Mouse (Mus musculus): ENCODE measurements around the gene Csmd2. TPM values are rescaled to one million over a fixed set of nuclear protein-coding genes. Genes with fewer than 3 reads are reported as not detected.

Csmd2 gene
- polyA plus RNA-seq, 1 experiment from 2014 or later, result 0.09 TPM

DNA sequence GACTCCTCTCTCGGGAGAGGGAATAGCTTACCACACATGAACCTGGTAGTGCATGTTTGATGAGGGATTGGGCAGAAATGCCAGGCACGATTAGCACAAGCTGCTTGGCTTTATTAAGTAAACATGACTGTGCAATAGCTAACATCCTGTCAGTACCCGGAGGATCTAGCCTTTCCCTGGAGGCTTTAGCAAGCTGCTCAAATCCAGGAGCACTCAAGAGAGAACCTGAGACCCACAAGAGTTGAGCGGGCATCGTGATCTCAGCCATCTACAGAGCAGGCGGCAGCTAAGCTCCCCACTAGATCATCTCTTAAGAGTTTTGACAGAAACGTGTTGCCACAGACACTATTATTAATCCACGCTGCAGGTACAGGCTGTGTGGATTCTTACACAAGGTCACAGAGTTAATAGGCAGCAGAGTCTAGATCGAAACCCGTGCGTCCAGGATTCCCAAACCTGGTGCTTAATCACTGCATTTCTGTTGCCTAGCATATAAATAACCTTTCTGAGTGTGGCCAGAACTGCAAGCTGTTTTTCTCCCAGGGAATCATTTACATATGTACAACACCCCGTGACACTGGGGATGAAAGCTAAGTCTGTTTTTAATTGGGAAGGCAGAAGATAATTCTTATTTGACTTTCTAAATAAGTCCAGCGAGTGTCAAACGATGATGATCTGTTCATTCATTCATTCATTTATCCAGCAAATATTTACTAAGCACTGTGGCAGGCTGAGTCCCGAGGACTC is 458.0 kb downstream of the Csmd2 start:
- ATAC-seq (ENCODE audit: low read depth), result peak; percentile 41
- no peaks in the 10 kb centered on the region for H3K36me3 ChIP-seq (ENCODE audit: control insufficient read depth, insufficient read depth, low read length)
- WGBS, result 43% methylated on average over 15 of the region's 15 CpGs
- peaks cover 6% of the 10 kb centered on the region for H3K4me1 ChIP-seq (replicated peaks; ENCODE audit: control insufficient read depth, insufficient read depth, low read length)
- H3K27ac ChIP-seq (ENCODE audit: low read length), result no peak overlapping the region
- H3K9ac ChIP-seq (ENCODE audit: low read length), result no peak overlapping the region
- H3K4me3 ChIP-seq (ENCODE audit: low read length), result no peak overlapping the region
- no peaks in the 10 kb centered on the region for H3K9me3 ChIP-seq (ENCODE audit: control insufficient read depth, low read length)
- H3K4me2 ChIP-seq (ENCODE audit: low read depth, low read length), result no peak overlapping the region
- H3K27me3 ChIP-seq (ENCODE audit: control insufficient read depth, insufficient read depth, low read depth, low read length), result no peaks in the 10 kb centered on the region

- no peak overlapping the region for H3K4me2 ChIP-seq (ENCODE audit: low read depth, low read length)
- H3K4me3 ChIP-seq (ENCODE audit: low read length), result no peak overlapping the region
- no peaks in the 10 kb centered on the region for H3K9me3 ChIP-seq (ENCODE audit: control insufficient read depth, low read length)
- H3K27me3 ChIP-seq (ENCODE audit: control insufficient read depth, insufficient read depth, low read depth, low read length), result no peaks in the 10 kb centered on the region
- H3K36me3 ChIP-seq (ENCODE audit: control insufficient read depth, insufficient read depth, low read length), result no peaks in the 10 kb centered on the region
- WGBS, result 66% methylated on average over 12 of the region's 12 CpGs
- no peak overlapping the region for H3K9ac ChIP-seq (ENCODE audit: low read length)
- no peak overlapping the region for H3K27ac ChIP-seq (ENCODE audit: low read length)
- no peak for ATAC-seq (ENCODE audit: low read depth)
- peaks cover 15% of the 10 kb centered on the region for H3K4me1 ChIP-seq (replicated peaks; ENCODE audit: control insufficient read depth, insufficient read depth, low read length)
Observed at GRCm38 (mm10) chr4:128448831-128449431, 461.3 kb downstream of the Csmd2 start.

GRCm38 (mm10) chr4:128450137-128450536 is 462.5 kb downstream of the Csmd2 start:
- ATAC-seq (ENCODE audit: low read depth), result no peak
- H3K4me1 ChIP-seq (replicated peaks; ENCODE audit: control insufficient read depth, insufficient read depth, low read length), result peaks cover 15% of the 10 kb centered on the region
- H3K9me3 ChIP-seq (ENCODE audit: control insufficient read depth, low read length), result no peaks in the 10 kb centered on the region
- no peak overlapping the region for H3K27ac ChIP-seq (ENCODE audit: low read length)
- H3K4me3 ChIP-seq (ENCODE audit: low read length), result no peak overlapping the region
- no peak overlapping the region for H3K4me2 ChIP-seq (ENCODE audit: low read depth, low read length)
- H3K9ac ChIP-seq (ENCODE audit: low read length), result no peak overlapping the region
- H3K27me3 ChIP-seq (ENCODE audit: control insufficient read depth, insufficient read depth, low read depth, low read length), result no peaks in the 10 kb centered on the region
- WGBS, result 75% methylated on average over 8 of the region's 8 CpGs
- H3K36me3 ChIP-seq (ENCODE audit: control insufficient read depth, insufficient read depth, low read length), result no peaks in the 10 kb centered on the region

DNA sequence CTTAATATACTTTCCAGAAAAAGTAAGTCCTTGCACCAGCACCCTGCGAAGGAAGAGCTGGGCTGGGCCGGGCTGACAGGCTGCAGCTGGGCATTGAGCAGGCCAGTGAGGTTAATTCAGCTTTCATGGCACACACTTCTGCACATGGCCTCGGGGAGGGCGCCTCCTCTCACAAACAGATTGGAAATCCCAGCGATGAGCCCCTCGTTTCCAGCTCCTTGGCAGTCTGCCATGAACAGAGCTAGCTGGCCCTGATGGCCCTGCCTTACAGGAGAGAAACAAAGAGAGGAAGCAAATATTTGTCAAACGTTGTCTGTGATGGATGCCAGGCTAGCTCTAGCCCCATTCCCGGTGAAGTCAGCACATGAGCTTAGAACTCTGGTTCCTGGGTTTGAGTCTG is 463.3 kb downstream of the Csmd2 start:
- H3K9me3 ChIP-seq (ENCODE audit: control insufficient read depth, low read length), result no peaks in the 10 kb centered on the region
- WGBS, result 7% methylated on average over 8 of the region's 8 CpGs
- no peak overlapping the region for H3K27ac ChIP-seq (ENCODE audit: low read length)
- no peak overlapping the region for H3K9ac ChIP-seq (ENCODE audit: low read length)
- H3K4me2 ChIP-seq (ENCODE audit: low read depth, low read length), result no peak overlapping the region
- H3K4me3 ChIP-seq (ENCODE audit: low read length), result no peak overlapping the region
- no peaks in the 10 kb centered on the region for H3K27me3 ChIP-seq (ENCODE audit: control insufficient read depth, insufficient read depth, low read depth, low read length)
- no peaks in the 10 kb centered on the region for H3K36me3 ChIP-seq (ENCODE audit: control insufficient read depth, insufficient read depth, low read length)
- peak; percentile 91 for ATAC-seq (ENCODE audit: low read depth)
- H3K4me1 ChIP-seq (replicated peaks; ENCODE audit: control insufficient read depth, insufficient read depth, low read length), result peaks cover 15% of the 10 kb centered on the region

GRCm38 (mm10) chr4:128451383-128451794 is 463.7 kb downstream of the Csmd2 start:
- Histone ChIP-seq H3K4me3 (ENCODE audit: low read length) (no peak overlapping the region), H3K27me3 (ENCODE audit: control insufficient read depth, insufficient read depth, low read depth, low read length) (no peaks in the 10 kb centered on the region), H3K9me3 (ENCODE audit: control insufficient read depth, low read length) (no peaks in the 10 kb centered on the region), H3K4me2 (ENCODE audit: low read depth, low read length) (no peak overlapping the region), H3K9ac (ENCODE audit: low read length) (no peak overlapping the region), H3K27ac (ENCODE audit: low read length) (no peak overlapping the region), H3K4me1 (replicated peaks; ENCODE audit: control insufficient read depth, insufficient read depth, low read length) (peaks cover 15% of the 10 kb centered on the region), H3K36me3 (ENCODE audit: control insufficient read depth, insufficient read depth, low read length) (no peaks in the 10 kb centered on the region)
- 51% methylated on average over 3 of the region's 3 CpGs for WGBS
- ATAC-seq (ENCODE audit: low read depth), result no peak

- 40% methylated on average over 5 of the region's 5 CpGs for WGBS
- Histone ChIP-seq H3K36me3 (ENCODE audit: control insufficient read depth, insufficient read depth, low read length) (no peaks in the 10 kb centered on the region), H3K9ac (ENCODE audit: low read length) (no peak overlapping the region), H3K4me1 (replicated peaks; ENCODE audit: control insufficient read depth, insufficient read depth, low read length) (peaks cover 3% of the 10 kb centered on the region), H3K4me2 (ENCODE audit: low read depth, low read length) (no peak overlapping the region), H3K27me3 (ENCODE audit: control insufficient read depth, insufficient read depth, low read depth, low read length) (no peaks in the 10 kb centered on the region), H3K27ac (ENCODE audit: low read length) (no peak overlapping the region), H3K4me3 (ENCODE audit: low read length) (no peak overlapping the region), H3K9me3 (ENCODE audit: control insufficient read depth, low read length) (no peaks in the 10 kb centered on the region)
- ATAC-seq (ENCODE audit: low read depth), result peak; percentile 31; the same call in 1 of the 2 replicates
Observed at GRCm38 (mm10) chr4:128466708-128467107, 479.1 kb downstream of the Csmd2 start.

- no peaks in the 10 kb centered on the region for H3K27me3 ChIP-seq (ENCODE audit: control insufficient read depth, insufficient read depth, low read depth, low read length)
- peaks cover 3% of the 10 kb centered on the region for H3K4me1 ChIP-seq (replicated peaks; ENCODE audit: control insufficient read depth, insufficient read depth, low read length)
- H3K4me3 ChIP-seq (ENCODE audit: low read length), result no peak overlapping the region
- no peak overlapping the region for H3K4me2 ChIP-seq (ENCODE audit: low read depth, low read length)
- no peaks in the 10 kb centered on the region for H3K36me3 ChIP-seq (ENCODE audit: control insufficient read depth, insufficient read depth, low read length)
- 80% methylated on average over 1 of the region's 1 CpGs for WGBS
- ATAC-seq (ENCODE audit: low read depth), result no peak
- H3K9ac ChIP-seq (ENCODE audit: low read length), result no peak overlapping the region
- H3K27ac ChIP-seq (ENCODE audit: low read length), result no peak overlapping the region
- no peaks in the 10 kb centered on the region for H3K9me3 ChIP-seq (ENCODE audit: control insufficient read depth, low read length)
Observed at GRCm38 (mm10) chr4:128468040-128468439, 480.4 kb downstream of the Csmd2 start.

DNA sequence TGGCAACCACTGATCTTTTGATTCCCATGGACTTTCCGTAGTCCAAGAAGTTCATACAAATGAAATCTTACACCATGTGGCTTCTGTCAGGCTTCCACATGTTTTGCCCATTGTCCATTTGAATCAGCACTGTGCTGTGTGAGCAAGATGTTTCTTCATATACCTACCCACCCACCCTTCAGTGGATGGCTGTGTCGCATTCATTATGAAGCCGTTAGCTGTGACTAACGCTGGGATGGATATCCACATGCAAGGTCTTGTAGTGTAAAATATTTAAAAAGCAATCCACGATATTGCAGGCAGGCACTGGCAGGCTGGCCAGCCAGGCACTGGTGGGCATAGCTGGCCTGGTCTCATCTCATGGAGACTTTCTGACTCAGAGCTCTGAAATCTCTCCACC is 488.6 kb downstream of the Csmd2 start:
- Histone ChIP-seq H3K36me3 (ENCODE audit: control insufficient read depth, insufficient read depth, low read length) (no peaks in the 10 kb centered on the region), H3K9me3 (ENCODE audit: control insufficient read depth, low read length) (no peaks in the 10 kb centered on the region), H3K4me2 (ENCODE audit: low read depth, low read length) (no peak overlapping the region), H3K4me3 (ENCODE audit: low read length) (no peak overlapping the region), H3K9ac (ENCODE audit: low read length) (no peak overlapping the region), H3K27ac (ENCODE audit: low read length) (no peak overlapping the region), H3K4me1 (replicated peaks; ENCODE audit: control insufficient read depth, insufficient read depth, low read length) (no peaks in the 10 kb centered on the region), H3K27me3 (ENCODE audit: control insufficient read depth, insufficient read depth, low read depth, low read length) (no peaks in the 10 kb centered on the region)
- 81% methylated on average over 5 of the region's 5 CpGs for WGBS
- ATAC-seq (ENCODE audit: low read depth), result no peak

DNA sequence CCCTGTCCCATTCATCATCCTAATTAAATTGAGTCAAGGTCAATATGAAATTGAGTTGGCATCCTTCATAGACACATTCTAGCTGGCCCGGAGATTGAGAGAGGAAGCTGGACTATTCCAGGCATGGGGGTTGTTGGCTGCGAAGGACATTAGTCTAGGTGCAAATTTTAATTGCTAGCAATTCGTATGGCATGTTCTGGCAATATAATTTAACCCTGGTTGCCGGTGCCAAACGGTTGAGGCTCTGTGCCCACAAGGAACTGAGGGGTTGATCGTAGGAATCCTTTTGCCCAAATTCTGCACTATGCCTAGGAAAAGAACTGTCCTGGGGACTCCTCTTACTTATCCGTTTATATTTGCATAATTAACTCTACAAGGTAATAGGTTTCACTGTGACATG is 496.2 kb downstream of the Csmd2 start:
- 74% methylated on average over 7 of the region's 7 CpGs for WGBS
- ATAC-seq (ENCODE audit: low read depth), result no peak

More for the DNA sequence above, 496.2 kb downstream of the Csmd2 start:
- no peak overlapping the region for H3K4me3 ChIP-seq (ENCODE audit: low read length)
- no peak overlapping the region for H3K4me2 ChIP-seq (ENCODE audit: low read depth, low read length)
- no peaks in the 10 kb centered on the region for H3K36me3 ChIP-seq (ENCODE audit: control insufficient read depth, insufficient read depth, low read length)
- no peaks in the 10 kb centered on the region for H3K4me1 ChIP-seq (replicated peaks; ENCODE audit: control insufficient read depth, insufficient read depth, low read length)
- no peaks in the 10 kb centered on the region for H3K27me3 ChIP-seq (ENCODE audit: control insufficient read depth, insufficient read depth, low read depth, low read length)
- H3K27ac ChIP-seq (ENCODE audit: low read length), result no peak overlapping the region
- no peak overlapping the region for H3K9ac ChIP-seq (ENCODE audit: low read length)
- no peaks in the 10 kb centered on the region for H3K9me3 ChIP-seq (ENCODE audit: control insufficient read depth, low read length)

All from lung, embryonic 16.5 days (tissue).